Mouse (Mus musculus): ENCODE data around the gene Ophn1. TPM values are rescaled to one million over a fixed set of nuclear protein-coding genes. Genes with fewer than 3 reads are reported as not detected.

Gene Ophn1
- polyA plus RNA-seq, 2 experiments from 2014 or later: 0.08 TPM; not detected in 1

DNA sequence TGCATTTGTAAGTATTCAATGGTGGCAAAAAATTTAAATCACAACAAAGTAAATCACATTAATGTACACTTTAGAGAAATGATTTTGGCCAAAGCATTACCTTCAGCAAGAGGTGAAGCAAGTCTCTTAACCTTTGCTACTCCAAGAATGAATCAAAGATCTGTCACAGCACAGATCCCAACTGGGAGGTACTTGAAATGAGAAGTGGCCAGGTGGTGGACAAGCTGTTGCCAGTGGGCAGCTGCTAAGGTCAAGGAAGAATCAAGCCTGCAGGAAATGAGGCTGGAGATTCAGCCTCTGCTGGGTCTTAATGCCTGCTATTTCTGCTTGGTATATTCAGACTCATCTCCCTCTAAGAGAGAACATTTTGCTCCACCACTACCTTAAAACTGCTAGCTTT is 87.0 kb downstream of the Ophn1 start:
- ATAC-seq: no peak

DNA sequence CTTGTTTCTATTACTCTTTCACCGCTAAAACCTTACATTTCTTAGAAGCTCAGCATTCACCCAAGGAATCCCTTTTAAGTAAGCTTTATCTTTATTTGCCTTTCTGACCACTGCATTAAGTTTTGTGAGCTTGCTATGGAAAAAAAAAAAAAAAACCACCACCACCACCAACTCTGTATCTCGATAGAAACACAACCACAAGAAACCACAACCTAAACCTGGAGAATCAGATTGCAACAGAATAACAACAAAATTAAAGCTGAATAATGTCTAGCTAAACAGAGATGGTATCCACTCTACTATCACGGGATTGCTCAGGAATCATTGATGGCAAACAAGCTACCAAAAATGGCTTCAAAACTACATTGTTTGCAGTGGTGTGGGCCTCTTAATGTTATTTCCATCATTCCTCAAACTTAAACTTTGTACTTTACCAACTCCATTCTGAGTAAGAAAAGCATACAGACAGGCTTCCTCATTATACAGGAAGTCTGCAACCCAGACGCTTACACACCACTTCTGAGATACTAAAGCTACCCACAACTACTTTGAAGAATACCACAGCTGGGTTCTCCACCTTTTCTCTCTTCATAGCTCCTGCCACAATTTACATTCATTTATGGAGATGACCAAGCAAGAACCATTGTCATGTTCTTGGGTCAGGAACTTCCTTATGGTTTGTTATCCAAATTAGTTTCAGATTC is 116.4 kb downstream of the Ophn1 start:
- ATAC-seq: no peak

GRCm38 (mm10) chrX:98755089-98755488 is 135.7 kb downstream of the Ophn1 start:
- no peak for ATAC-seq

- ATAC-seq: no peak
These were observed 139.5 kb downstream of the Ophn1 start for GRCm38 (mm10) chrX:98751279-98751817.

GRCm38 (mm10) chrX:98736758-98737157 is 154.1 kb downstream of the Ophn1 start:
- ATAC-seq: no peak

GRCm38 (mm10) chrX:98722991-98723390 is 167.8 kb downstream of the Ophn1 start:
- no peak for ATAC-seq

DNA sequence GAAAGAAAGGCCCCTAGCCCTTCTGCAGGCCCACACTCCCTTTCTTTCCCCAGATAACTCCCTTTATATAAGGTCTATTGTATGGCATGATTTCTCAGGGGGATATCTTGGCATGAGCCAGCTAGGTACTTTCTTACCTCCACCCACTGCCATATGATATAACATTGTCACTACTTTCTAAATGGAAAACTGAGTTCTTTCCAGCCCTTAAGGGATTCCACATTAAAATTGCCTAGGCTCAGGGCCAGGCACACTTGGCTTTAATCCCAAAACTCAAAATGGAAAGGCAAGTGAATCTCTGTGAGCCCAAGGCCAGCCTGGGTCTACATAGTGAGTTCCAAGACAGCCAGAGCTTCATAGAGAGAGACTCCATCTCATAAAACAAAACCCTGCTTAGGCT is 183.1 kb downstream of the Ophn1 start:
- no peak for ATAC-seq

DNA sequence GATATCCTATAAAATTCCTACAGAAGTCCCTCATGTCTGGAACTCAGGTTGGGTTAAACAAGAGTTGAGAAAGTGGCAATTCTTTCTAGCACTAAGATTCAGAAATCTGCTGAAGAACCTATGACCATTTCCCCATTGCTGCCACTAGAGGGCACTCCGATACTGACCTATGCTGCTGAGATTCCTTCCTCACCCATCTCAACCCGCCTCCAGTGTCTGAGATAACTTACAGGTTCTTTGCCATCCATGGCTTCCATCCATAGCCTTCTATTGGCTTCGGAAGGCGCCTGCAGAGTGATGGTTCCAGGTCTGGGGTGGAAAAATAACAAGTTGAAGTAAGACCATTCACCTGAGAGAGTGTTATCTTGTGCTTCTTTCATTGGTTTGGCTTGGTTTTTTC is 189.2 kb downstream of the Ophn1 start:
- peak; percentile 40 for ATAC-seq

- no peak for ATAC-seq
These were observed 208.2 kb downstream of the Ophn1 start for GRCm38 (mm10) chrX:98682603-98683002.

DNA sequence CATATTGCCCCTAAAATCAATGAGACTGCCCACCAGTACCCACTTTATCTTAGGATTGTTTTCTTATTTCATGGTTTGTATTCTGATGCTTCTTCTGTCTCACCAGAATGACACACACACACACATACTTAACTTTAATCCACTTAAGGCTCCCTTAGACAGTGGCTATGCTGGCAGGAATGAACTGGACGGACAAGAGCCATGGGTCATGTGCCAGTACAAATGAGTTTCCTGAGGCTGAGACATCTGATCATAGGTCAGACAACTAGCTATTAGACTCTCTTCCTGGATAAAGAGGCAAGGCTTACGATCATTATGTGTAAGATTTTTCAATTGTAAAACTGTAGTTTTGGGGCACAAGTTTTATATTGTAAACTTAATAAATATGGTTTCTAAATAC is 209.5 kb downstream of the Ophn1 start:
- ATAC-seq: no peak

DNA sequence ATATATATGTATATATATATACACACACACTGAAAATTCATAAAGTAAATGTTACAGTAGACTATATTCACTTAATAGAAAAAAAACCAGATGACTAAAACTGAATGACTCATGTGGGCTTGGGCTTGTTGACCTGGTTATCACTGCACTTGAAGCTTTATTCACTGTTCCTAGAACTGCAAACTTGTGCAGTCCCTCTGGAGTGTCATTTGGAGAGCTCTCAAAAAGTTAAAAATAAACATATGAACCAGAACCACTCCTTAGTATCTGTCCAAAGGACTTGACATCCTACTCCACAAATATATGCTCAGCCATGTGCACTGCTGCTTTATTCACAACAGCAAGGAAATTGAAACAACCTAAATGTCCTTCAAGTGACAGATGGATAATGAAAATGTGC is 219.8 kb downstream of the Ophn1 start:
- ATAC-seq: no peak

DNA sequence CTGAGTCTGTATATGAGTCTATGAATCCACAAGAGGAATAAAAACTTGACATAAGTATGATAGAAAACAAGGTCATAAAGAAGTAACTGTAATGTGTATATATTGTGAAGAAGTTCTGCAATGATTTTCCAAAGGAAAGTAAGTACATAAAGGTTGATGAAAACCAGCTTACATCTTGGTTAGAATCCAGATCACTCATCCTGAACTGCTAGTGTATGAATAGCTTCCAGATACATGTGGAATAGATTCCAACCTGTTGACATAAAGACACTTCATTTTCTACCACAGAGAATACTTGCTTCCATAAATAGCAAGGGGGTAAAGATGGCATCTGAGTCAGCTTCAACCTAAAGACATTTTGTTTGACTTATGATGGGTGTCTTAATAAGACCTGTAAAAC is 239.4 kb downstream of the Ophn1 start:
- ATAC-seq: no peak

- no peak for ATAC-seq
These were observed 262.0 kb downstream of the Ophn1 start for GRCm38 (mm10) chrX:98628666-98629404.

DNA sequence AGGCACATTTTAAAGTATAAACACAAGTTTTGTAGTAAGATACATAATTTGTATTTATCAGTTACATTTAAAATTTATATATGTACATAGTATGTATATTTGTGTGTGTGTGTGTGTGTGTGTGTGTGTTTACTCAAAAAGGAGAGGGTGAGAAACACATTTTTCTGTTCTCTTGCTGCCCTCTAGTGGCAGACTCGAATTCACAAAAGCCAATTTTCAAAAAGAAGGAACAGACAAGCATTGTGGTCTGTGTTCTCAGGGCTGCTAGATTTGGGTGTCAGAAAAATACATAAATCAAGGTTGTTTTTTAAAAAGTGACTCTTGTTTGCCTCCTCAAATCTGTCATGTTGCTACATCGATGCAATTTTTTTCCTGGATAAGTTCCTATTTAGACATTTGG is 272.0 kb downstream of the Ophn1 start:
- ATAC-seq: peak; percentile 36

- no peak for ATAC-seq
These were observed 273.4 kb downstream of the Ophn1 start for GRCm38 (mm10) chrX:98617426-98617825.

DNA sequence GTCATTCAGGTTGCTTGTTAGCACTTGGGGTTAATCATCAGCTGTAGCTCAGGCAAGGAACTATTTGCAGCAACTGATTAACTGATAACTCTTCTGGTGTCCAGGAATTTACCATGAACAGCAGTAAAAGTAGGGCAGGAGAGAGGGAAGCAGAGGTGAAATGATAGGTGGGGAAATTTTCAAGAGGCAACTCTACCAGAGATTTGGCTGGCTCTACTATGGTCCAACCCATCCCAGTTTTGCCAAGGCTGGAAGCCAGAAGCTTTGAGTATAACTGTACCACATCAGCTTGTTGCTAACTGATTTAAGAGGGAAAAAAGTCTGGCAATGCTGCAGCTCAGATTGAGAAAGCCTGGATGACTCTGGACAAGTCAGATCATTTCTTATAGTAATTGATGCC is 316.6 kb downstream of the Ophn1 start:
- ATAC-seq: no peak

DNA sequence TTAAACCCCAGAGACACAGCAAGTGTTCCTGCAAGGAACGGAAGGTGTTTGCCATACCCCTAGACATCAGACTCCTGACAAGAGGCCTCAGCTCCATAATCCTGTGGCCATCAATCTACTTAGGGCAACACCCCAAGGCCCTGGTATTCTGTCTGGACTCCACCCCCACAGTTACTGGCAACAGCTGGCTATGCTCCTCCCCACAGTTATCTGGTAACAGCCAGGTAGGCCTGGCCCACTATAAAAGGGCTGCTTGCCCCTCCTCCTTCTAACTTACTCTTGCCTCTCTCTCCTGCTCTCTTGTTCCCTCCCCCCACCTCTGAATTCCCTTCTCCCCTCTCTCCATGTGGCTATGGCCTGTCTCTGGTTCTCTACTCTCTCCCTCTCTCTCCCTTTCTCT is 344.4 kb downstream of the Ophn1 start:
- no peak for ATAC-seq

DNA sequence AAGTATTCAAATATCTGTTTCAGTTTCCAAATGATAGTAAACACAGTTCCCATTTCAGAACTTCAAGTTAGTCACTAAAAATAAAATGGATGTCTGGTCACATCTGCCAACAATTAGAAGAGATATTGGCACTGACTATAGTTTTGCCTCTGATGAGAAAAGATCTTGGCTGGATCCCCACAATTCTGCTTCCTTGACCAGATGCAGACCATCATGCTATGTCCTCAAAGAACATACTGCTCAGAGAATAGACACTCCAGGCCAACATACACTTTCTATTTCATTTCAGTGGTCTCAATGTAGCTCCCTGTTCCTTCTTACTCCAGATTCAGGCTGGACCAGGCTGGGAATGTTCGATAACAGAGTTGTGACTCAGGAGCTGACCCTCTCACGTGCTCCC is 375.5 kb downstream of the Ophn1 start:
- ATAC-seq: no peak

DNA sequence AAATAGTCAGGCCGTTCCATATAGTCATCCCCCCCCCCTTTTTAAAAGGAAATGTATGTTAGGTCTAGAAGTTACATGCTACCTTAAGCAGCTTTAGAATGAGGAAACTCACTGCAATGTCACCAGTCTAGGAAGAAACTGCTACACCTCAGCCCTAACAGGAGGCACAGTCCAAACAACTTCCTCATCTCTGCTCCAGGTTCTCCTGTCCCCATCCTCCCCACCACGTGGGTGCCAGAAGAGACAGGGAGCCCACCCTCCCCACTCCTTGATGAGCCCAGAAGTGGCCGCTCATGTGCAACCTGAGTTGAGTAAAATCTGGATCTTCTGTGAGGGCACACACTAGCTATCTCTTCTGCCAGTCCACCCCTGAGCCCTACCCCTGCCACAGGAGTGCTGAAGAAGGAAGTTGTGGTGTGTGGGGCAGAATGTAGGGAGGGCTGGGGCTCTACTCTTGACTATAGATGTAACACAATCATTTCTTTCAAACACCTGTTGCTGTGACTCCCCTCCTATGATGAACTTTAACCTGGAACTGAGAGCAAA is 376.4 kb downstream of the Ophn1 start:
- no peak for ATAC-seq
